ENCODE assay signal across 9 mouse cellular contexts in genomic region chr4:44712786-44713553, GRCm38 (mm10). TPM values are rescaled to one million over a fixed set of nuclear protein-coding genes. Genes with fewer than 3 reads are reported as not detected.
DNase-seq lines count a peak whose midpoint lies in the region; ATAC-seq lines count a peak whose summit lies in the region.
"Had no signal": no experiment of that assay in that cellular context is flagged by ENCODE, and none has a peak within 500 bp of the region (broad histone marks: within the 10 kb centered on the region; RNA-seq: fewer than 3 reads in every experiment).

No protein-coding gene starts in this region.

- no peak overlapping the region for H3K27ac ChIP-seq in brown adipose tissue, adult 24 weeks (replicated peaks; ENCODE audit: low read depth, low read length)
- no peak overlapping the region for H3K27ac ChIP-seq in heart, embryonic 15.5 days
- H3K27ac ChIP-seq in midbrain, embryonic 12.5 days (replicated peaks): peak overlapping the region; percentile 69

- intact Hi-C loops in left cerebral cortex, postnatal 14 days (cut with DNase I): no loop called here

- H3K4me3 ChIP-seq in brown adipose tissue, adult 24 weeks (ENCODE audit: insufficient read depth, low read depth, low read length): peak overlapping the region; percentile 20; the same call in 1 of the 2 replicates
- peak overlapping the region; percentile 26 for H3K4me3 ChIP-seq in heart, embryonic 15.5 days
- peak overlapping the region; percentile 34 for H3K4me3 ChIP-seq in midbrain, embryonic 12.5 days

- no peak for ATAC-seq in heart, embryonic 15.5 days (replicated peaks; ENCODE audit: insufficient number of reproducible peaks, insufficient read depth, low FRiP score, low read depth)
- no peak for ATAC-seq in midbrain, embryonic 12.5 days (ENCODE audit: low FRiP score, low read depth)

- H3K36me3 ChIP-seq in heart, embryonic 15.5 days: no peaks in the 10 kb centered on the region
- no peaks in the 10 kb centered on the region for H3K36me3 ChIP-seq in midbrain, embryonic 12.5 days

- no peaks in the 10 kb centered on the region for H3K4me1 ChIP-seq in brown adipose tissue, adult 24 weeks (ENCODE audit: control insufficient read depth, insufficient read depth, insufficient read length, low read length)
- H3K4me1 ChIP-seq in heart, embryonic 15.5 days (replicated peaks): peaks cover 31% of the 10 kb centered on the region
- H3K4me1 ChIP-seq in midbrain, embryonic 12.5 days: peaks cover 15% of the 10 kb centered on the region

- H3K9me3 ChIP-seq in heart, embryonic 15.5 days (replicated peaks): no peaks in the 10 kb centered on the region
- no peaks in the 10 kb centered on the region for H3K9me3 ChIP-seq in midbrain, embryonic 12.5 days

- WGBS in heart, embryonic 15.5 days: 2% methylated on average over 50 of the region's 50 CpGs
- under 1% methylated on average over 50 of the region's 50 CpGs for WGBS in midbrain, embryonic 12.5 days

- H3K27me3 ChIP-seq in heart, embryonic 15.5 days: peaks cover 95% of the 10 kb centered on the region
- H3K27me3 ChIP-seq in midbrain, embryonic 12.5 days: peaks cover 90% of the 10 kb centered on the region

- H3K4me2 ChIP-seq in heart, embryonic 15.5 days: peak overlapping the region; percentile 31
- H3K4me2 ChIP-seq in midbrain, embryonic 12.5 days (replicated peaks): peak overlapping the region; percentile 45

- DNase-seq in kidney, adult 18-20 months: peak; percentile 37
- no peak for DNase-seq in kidney, adult 8-10 months
- no peak for DNase-seq in frontal cortex, postnatal 14 days (ENCODE audit: low spot score in 2 of 2)
- DNase-seq in urinary bladder, postnatal 36 days (ENCODE audit: low spot score in 2 of 2): no peak
- DNase-seq in left cerebral cortex, postnatal 14 days (ENCODE audit: low spot score in 2 of 2): no peak

- H3K9ac ChIP-seq in heart, embryonic 15.5 days: no peak overlapping the region
- H3K9ac ChIP-seq in midbrain, embryonic 12.5 days (replicated peaks): peak overlapping the region; percentile 47

RNA-seq across cellular contexts. Expression of gene Pax5, which starts 2.7 kb away (rescaled TPM):
- not detected in 2 replicates for polyA plus RNA-seq in brown adipose tissue, adult 24 weeks (2012; ENCODE audit: insufficient read depth, insufficient read length, missing spikeins)
- not detected in 2 replicates for polyA plus RNA-seq in heart, embryonic 15.5 days (2015; fragmentation: Nextera tagmentation; extraction: Ambion mirVana)
- polyA plus RNA-seq in midbrain, embryonic 12.5 days (2016; fragmentation: Nextera tagmentation; extraction: Ambion mirVana): 6.2 and 9.0 TPM in 2 replicates
- under 1 TPM; 0.15 to 0.92 TPM for total RNA-seq in left cerebral cortex, postnatal 14 days (2021)
- total RNA-seq: hematopoietic stem cell, adult 5-6 weeks had no signal

RNA-seq across cellular contexts. Expression of gene Zcchc7, which starts 42.7 kb away (rescaled TPM):
- polyA plus RNA-seq in brown adipose tissue, adult 24 weeks (2012; ENCODE audit: insufficient read depth, insufficient read length, missing spikeins): 16.5 and 17.2 TPM in 2 replicates
- polyA plus RNA-seq in heart, embryonic 15.5 days (2015; fragmentation: Nextera tagmentation; extraction: Ambion mirVana): 22.1 and 25.3 TPM in 2 replicates
- 28.3 and 30.7 TPM in 2 replicates for polyA plus RNA-seq in midbrain, embryonic 12.5 days (2016; fragmentation: Nextera tagmentation; extraction: Ambion mirVana)
- 10 to 100 TPM; 54.4 to 54.5 TPM for total RNA-seq in left cerebral cortex, postnatal 14 days (2021)
